Mouse (Mus musculus) intestine, embryonic 14.5 days (tissue): Measurements from ENCODE around the gene Fmnl3. TPM values are rescaled to one million over a fixed set of nuclear protein-coding genes. Genes with fewer than 3 reads are reported as not detected.

Source experiments
- ATAC-seq: fragments of 200-750 bp; cut with Nextera tagmentation; replicated peaks from 2 replicates; pipeline ENCODE4 v1.8.0; 2017; ENCODE audit warnings: low read depth, moderate number of reproducible peaks, moderate TSS enrichment, moderate library complexity; ENCODE audit not compliant: low FRiP score, low TSS enrichment
- DNase-seq: peaks from one replicate; pipeline ENCODE4 v3.0.0-alpha.2; 2018; ENCODE audit warnings: low spot score
- H3K27ac ChIP-seq: fragments of 300-500 bp; sonication (generic); 2 replicates; pipeline ENCODE4 v1.5.1; 2014; ENCODE audit warnings: low read depth, mild to moderate bottlenecking, control low read depth
- H3K27me3 ChIP-seq: fragments of 300-500 bp; sonication (generic); replicated peaks from 2 replicates; pipeline ENCODE4 v1.6.1; 2014; ENCODE audit warnings: low read length, control low read depth; ENCODE audit not compliant: control insufficient read depth, insufficient read depth
- H3K36me3 ChIP-seq: fragments of 300-500 bp; sonication (generic); 2 replicates; pipeline ENCODE4 v1.6.1; 2014; ENCODE audit warnings: low read length, control low read depth; ENCODE audit not compliant: control insufficient read depth, insufficient read depth
- H3K4me1 ChIP-seq: fragments of 300-500 bp; sonication (generic); replicated peaks from 2 replicates; pipeline ENCODE4 v1.6.1; 2014; ENCODE audit warnings: low read length, control low read depth, mixed read lengths; ENCODE audit not compliant: control insufficient read depth, insufficient read depth
- H3K4me2 ChIP-seq: fragments of 300-500 bp; sonication (generic); 2 replicates; pipeline ENCODE4 v1.6.1; 2014; ENCODE audit warnings: low read length
- H3K4me3 ChIP-seq: fragments of 300-500 bp; sonication (generic); 2 replicates; pipeline ENCODE4 v1.5.1; 2014; ENCODE audit warnings: low read depth, low read length, control low read depth, mixed read lengths
- H3K9ac ChIP-seq: fragments of 300-500 bp; sonication (generic); 2 replicates; pipeline ENCODE4 v1.6.1; 2014; ENCODE audit warnings: mild to moderate bottlenecking, low read length
- H3K9me3 ChIP-seq: fragments of 300-500 bp; sonication (generic); 2 replicates; pipeline ENCODE4 v1.6.1; 2016; ENCODE audit warnings: low read length, control low read depth; ENCODE audit not compliant: control insufficient read depth
- whole genome bisulfite sequencing: fragments of 180-500 bp; shearing (Covaris S2); extraction: QIAGEN DNeasy Blood & Tissue Kit; methylation state at CpG from one replicate; pipeline ENCODE4 v1.1.7; 2014; 5-methylcytosine and 5-hydroxymethylcytosine counted together
- polyA plus RNA-seq: library from polyadenylated mRNA; unstranded; fragments of >200 nt; fragmentation: Nextera tagmentation; extraction: Ambion mirVana; gene quantifications from 2 replicates; pipeline ENCODE4 v1.2.1, GENCODE M21; 2014

Fmnl3 gene
- polyA plus RNA-seq, 1 experiment from 2014 or later: 15.9 TPM

- Histone ChIP-seq H3K9ac (peak overlapping the region; percentile 11; the same call in 1 of the 2 replicates), H3K36me3 (peaks cover 19% of the 10 kb centered on the region), H3K4me3 (no peak overlapping the region), H3K9me3 (no peaks in the 10 kb centered on the region), H3K27ac (peak overlapping the region; percentile 95), H3K4me2 (peak overlapping the region; percentile 13), H3K4me1 (peaks cover 31% of the 10 kb centered on the region), H3K27me3 (no peaks in the 10 kb centered on the region)
- peak; percentile 73 for DNase-seq
- WGBS: 24% methylated on average over 9 of the region's 9 CpGs
- ATAC-seq: peak; percentile 84
These were observed 37.2 kb downstream of the Fmnl3 start for GRCm38 (mm10) chr15:99332921-99333675.

DNA sequence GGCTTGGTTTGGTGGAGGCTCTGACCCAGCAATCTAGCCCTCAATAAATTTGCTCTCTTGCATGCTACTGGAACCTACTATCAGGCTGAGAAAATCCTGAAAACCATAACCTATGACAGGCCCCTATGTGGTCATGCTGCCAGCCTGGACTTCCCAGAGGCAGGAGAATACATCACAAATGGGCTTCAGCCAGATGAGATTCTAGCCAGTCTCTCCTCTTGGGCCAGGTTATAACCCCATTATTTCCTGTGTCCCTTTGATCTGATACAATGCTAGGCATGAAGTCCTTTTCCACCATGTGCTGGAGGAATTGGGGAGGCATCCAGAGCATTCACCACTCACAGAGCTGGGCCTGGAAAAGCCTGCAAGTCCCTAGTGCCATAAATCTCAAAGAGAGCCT lies 38.2 kb downstream of the Fmnl3 start:
- H3K4me3 ChIP-seq: no peak overlapping the region
- DNase-seq (no peak), ATAC-seq (no peak)
- H3K27ac ChIP-seq: peak overlapping the region; percentile 95
- no peak overlapping the region for H3K4me2 ChIP-seq
- H3K36me3 ChIP-seq: peaks cover 25% of the 10 kb centered on the region
- peaks cover 31% of the 10 kb centered on the region for H3K4me1 ChIP-seq
- no peaks in the 10 kb centered on the region for H3K9me3 ChIP-seq
- H3K27me3 ChIP-seq: no peaks in the 10 kb centered on the region
- H3K9ac ChIP-seq: no peak overlapping the region

GRCm38 (mm10) chr15:99331341-99331740 lies 38.9 kb downstream of the Fmnl3 start:
- Histone ChIP-seq H3K27me3 (no peaks in the 10 kb centered on the region), H3K9me3 (no peaks in the 10 kb centered on the region), H3K27ac (no peak overlapping the region), H3K4me3 (no peak overlapping the region), H3K4me1 (peaks cover 31% of the 10 kb centered on the region), H3K36me3 (peaks cover 27% of the 10 kb centered on the region), H3K9ac (no peak overlapping the region), H3K4me2 (no peak overlapping the region)
- ATAC-seq (no peak), DNase-seq (no peak)
- 75% methylated on average over 5 of the region's 5 CpGs for WGBS

DNA sequence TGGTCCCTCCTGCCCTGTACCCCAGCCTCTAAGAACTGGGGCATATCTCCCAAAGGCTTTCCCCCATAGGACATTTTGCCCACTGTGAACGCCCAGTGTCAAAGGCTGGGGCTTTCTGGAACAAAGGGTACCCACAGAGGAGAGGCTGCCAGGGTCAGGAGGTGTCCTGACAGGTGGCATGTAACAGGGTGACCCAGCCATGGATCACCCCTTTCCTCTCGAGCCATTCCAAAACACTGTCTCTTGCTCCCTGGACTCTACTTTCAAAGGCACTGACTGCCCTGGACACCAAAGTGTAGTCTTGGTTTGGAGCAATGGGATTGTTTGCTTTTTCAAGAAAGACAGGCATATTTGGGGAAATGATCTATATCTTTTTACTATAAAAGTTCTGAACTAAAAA lies 40.0 kb downstream of the Fmnl3 start:
- H3K36me3 ChIP-seq: peaks cover 34% of the 10 kb centered on the region
- DNase-seq: no peak
- H3K9ac ChIP-seq: no peak overlapping the region
- no peak overlapping the region for H3K27ac ChIP-seq
- ATAC-seq: no peak
- H3K4me1 ChIP-seq: peaks cover 31% of the 10 kb centered on the region
- H3K4me3 ChIP-seq: no peak overlapping the region
- H3K4me2 ChIP-seq: no peak overlapping the region
- 83% methylated on average over 2 of the region's 2 CpGs for WGBS
- H3K9me3 ChIP-seq: no peaks in the 10 kb centered on the region
- H3K27me3 ChIP-seq: no peaks in the 10 kb centered on the region

- Histone ChIP-seq H3K36me3 (peaks cover 55% of the 10 kb centered on the region), H3K4me3 (no peak overlapping the region), H3K27me3 (no peaks in the 10 kb centered on the region), H3K9ac (no peak overlapping the region), H3K4me2 (no peak overlapping the region), H3K27ac (no peak overlapping the region), H3K9me3 (no peaks in the 10 kb centered on the region), H3K4me1 (peaks cover 14% of the 10 kb centered on the region)
- DNase-seq (no peak), ATAC-seq (no peak)
- 97% methylated on average over 5 of the region's 5 CpGs for whole genome bisulfite sequencing
These were observed 42.3 kb downstream of the Fmnl3 start for GRCm38 (mm10) chr15:99328011-99328410.

DNA sequence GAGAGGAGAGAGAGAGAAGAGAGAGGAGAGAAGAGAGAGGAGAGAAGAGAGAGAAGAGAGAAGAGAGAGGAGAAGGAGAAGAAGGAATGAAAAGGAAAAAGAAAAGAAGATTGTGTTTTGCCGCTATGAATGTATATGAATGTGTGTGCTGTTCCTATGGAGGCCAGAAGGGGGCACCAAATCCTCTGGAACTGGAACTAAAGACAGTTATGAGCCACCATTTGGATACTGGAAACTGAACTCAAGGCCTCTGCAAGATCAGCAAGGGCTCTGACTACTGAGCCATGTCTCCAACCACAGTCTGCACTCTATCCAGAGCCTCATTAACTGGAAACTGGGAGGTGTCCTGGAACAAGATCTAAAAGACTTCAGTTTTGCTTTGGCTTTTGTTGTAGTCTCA lies 43.3 kb downstream of the Fmnl3 start:
- H3K4me2 ChIP-seq: no peak overlapping the region
- H3K9ac ChIP-seq: no peak overlapping the region
- DNase-seq: peak; percentile 68
- no peak for ATAC-seq
- WGBS: 74% methylated on average over 1 of the region's 1 CpGs
- H3K9me3 ChIP-seq: no peaks in the 10 kb centered on the region
- no peak overlapping the region for H3K4me3 ChIP-seq
- H3K27ac ChIP-seq: no peak overlapping the region
- peaks cover 66% of the 10 kb centered on the region for H3K36me3 ChIP-seq
- H3K4me1 ChIP-seq: peaks cover 3% of the 10 kb centered on the region
- H3K27me3 ChIP-seq: no peaks in the 10 kb centered on the region

GRCm38 (mm10) chr15:99326407-99326806 lies 43.9 kb downstream of the Fmnl3 start:
- Histone ChIP-seq H3K9me3 (no peaks in the 10 kb centered on the region), H3K4me3 (no peak overlapping the region), H3K27me3 (no peaks in the 10 kb centered on the region), H3K27ac (no peak overlapping the region), H3K9ac (no peak overlapping the region), H3K36me3 (peaks cover 71% of the 10 kb centered on the region), H3K4me1 (no peaks in the 10 kb centered on the region), H3K4me2 (no peak overlapping the region)
- 61% methylated on average over 2 of the region's 2 CpGs for WGBS
- DNase-seq: no peak
- no peak for ATAC-seq

DNA sequence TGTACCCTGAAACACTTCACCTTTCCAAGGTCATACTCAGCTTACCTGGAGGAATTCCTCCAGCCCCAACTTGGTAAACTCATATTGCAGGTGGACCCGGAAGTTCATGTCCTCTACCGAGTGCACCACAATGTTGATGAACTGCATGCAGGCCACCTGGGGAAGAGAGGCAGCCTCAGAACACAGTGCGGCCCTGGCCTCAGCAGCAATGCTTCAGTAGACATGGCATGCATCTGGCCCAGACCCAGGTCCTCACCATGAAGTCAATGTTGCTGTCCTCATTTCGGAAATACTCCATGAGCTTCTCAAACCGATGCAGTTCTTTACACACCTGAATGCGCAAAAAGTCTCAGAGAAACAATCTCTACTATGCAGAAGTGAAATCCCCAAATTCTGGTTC lies 44.7 kb downstream of the Fmnl3 start:
- DNase-seq: no peak
- Histone ChIP-seq H3K4me3 (no peak overlapping the region), H3K9me3 (no peaks in the 10 kb centered on the region), H3K4me2 (no peak overlapping the region), H3K9ac (no peak overlapping the region), H3K27me3 (no peaks in the 10 kb centered on the region), H3K27ac (no peak overlapping the region), H3K36me3 (peaks cover 79% of the 10 kb centered on the region), H3K4me1 (no peaks in the 10 kb centered on the region)
- no peak for ATAC-seq
- WGBS: 84% methylated on average over 6 of the region's 6 CpGs

- Histone ChIP-seq H3K4me2 (no peak overlapping the region), H3K4me1 (no peaks in the 10 kb centered on the region), H3K36me3 (peaks cover 84% of the 10 kb centered on the region)
These were observed 46.1 kb downstream of the Fmnl3 start for GRCm38 (mm10) chr15:99324151-99324550.

More at GRCm38 (mm10) chr15:99324151-99324550, 46.1 kb downstream of the Fmnl3 start:
- 78% methylated on average over 9 of the region's 9 CpGs for WGBS
- ATAC-seq (no peak), DNase-seq (no peak)
- no peak overlapping the region for H3K9ac ChIP-seq
- no peaks in the 10 kb centered on the region for H3K9me3 ChIP-seq
- no peak overlapping the region for H3K4me3 ChIP-seq
- no peak overlapping the region for H3K27ac ChIP-seq
- H3K27me3 ChIP-seq: no peaks in the 10 kb centered on the region
